Mouse (Mus musculus): Measurements from ENCODE around the gene Acap1.

Gene Acap1

DNA sequence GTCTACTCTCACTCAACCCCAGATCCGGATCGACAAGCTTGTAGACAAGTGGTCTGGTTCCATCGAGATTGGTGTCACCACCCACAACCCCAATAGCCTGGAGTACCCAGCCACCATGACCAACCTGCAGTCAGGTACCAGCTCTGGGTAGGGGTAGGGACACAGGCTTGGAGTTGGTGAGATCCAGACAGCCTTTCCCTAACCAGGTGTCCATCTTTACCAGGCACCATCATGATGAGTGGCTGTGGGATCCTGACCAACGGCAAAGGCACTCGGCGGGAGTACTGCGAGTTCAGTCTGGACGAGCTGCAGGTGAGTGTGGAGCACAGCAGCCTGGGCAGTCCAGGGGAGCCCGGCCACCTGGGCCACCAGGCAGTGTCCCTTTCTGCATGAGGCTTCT, 9.0 kb upstream of the Acap1 start:
- DNase-seq (ENCODE audit: low spot score in 2 of 2): no peak

DNA sequence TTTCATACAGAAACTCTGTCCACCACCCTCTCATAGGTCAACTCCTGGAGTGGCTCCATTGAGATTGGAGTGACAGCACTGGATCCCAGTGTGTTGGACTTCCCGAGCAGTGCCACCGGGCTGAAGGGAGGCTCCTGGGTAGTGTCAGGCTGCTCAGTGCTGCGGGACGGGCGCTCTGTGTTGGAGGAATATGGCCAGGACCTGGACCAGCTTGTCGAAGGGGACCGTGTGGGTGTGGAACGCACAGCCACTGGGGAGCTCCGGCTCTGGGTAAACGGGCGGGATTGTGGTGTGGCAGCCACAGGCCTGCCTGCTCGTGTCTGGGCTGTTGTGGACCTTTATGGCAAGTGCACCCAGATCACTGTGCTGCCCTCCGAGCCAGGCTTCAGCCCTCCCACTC, 7.6 kb upstream of the Acap1 start:
- DNase-seq (ENCODE audit: low spot score in 2 of 2): peak in 1 of 2 experiments; percentile 42

DNA sequence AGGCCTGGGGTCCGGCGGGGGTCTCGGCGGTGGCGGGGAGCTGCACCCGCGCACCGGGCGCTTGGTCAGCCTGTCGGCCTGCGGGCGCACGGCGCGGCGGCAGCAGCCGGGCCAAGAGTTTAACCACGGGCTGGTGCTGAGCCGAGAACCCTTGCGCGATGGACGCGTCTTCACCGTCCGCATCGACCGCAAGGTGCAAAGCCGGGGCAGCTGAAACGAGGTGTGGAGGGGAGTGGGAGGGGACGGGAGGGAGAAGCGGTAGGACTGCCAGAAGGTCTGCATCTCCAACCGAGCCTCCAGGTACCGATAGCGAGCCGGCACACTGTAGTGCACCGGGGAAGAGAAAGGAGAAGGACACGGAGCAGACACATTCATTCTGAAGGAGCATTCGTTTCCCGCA, 6.7 kb upstream of the Acap1 start:
- DNase-seq (ENCODE audit: low spot score in 2 of 2): peak in 1 of 2 experiments; percentile 41

DNA sequence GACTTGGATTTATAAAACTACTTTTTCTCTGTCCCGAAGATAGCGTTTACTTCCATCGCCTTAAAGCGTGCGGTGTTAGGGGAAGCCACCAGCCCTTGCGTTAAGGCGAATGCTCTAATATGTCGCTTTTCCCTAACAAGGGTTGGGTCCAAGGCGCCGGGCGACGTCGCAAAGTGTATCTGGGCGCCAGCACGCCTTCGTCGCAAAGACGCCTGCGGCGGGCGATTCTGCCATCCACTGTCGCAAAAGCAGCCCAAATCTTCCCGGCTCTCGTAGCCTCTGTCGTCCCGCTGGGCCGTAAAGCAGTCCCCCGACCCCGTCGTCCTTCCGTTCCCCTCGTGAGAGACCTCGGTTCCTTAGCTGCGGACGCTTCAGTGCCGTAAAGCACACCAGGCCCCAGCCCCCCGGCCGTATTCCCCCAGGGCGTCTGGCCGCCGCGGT, 6.1 kb upstream of the Acap1 start:
- DNase-seq (ENCODE audit: low spot score in 2 of 2): peak; percentile 98 to 99

DNA sequence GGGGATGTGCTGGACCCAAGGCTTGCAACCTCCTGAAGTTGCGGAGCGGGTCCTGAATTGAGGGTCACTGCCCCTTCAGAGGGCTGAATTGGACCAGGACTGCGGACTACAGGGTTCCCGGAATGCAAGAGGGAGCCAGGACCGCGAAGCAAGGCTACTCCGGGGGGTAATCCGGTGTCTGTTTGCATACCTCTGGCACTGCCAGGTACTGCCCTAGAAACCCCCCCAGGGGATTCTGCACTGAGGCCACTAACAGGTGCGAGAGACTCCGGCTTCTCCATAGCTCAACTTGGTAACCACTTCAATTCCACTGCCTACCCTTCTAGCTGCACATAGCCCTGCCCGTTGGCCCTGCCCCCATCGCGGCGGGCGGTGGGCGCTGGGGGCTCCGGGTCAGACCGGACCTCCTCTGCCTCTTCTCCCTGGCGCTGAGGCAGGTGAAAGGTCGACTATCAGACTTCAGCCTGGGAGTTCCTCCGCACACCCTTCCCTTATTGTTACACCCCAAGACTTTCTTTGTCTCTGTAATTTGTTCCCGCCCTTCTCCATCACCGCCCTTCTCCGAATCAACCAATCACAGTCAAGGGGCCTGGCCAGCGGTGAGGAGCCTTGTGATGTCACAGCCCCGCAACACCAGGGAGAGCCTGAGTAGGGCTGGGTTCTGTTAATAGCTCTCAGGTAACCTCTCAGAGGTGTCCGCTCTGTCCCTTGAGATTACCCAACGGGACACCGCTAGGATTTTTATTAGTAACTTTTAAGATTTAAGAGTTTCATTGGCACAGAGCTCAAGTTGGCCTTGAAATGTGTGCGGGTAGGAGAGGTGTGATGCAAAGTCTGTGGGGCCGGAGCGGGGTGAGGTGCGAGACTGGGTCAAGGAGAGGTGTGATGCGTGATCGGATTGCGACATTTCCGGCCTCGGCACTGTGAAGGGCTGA, 5.4 kb upstream of the Acap1 start, which contains the start of the genes 2810408A11Rik and Neurl4:
TSS of gene 2810408A11Rik (minus strand) at position 517 of the 935 bp plus-strand sequence.
TSS of gene Neurl4 (plus strand) at position 602 of the 935 bp plus-strand sequence.
- DNase-seq (ENCODE audit: low spot score in 2 of 2): peak; percentile 95 to 96

DNA sequence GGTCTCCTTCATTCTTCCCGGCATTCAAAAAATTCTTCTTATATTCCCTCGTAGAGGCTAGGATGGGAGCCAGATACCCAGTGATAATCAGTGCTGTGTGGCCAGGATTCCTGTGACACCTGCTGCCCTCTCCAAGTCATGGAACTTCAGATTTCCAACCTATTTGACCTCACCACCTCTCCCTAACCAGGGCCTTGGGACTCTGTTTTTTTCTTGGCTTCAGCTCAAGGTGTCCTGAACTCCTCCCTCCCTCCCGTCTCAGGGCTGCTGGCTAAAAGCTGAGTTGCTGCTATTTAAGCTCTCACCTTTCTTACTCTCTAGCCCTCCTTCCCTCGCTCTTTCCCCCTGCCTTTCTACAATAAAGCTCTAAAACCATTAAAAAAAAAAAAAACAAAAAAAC, 4.5 kb upstream of the Acap1 start:
- no peak for DNase-seq (ENCODE audit: low spot score in 2 of 2)

DNA sequence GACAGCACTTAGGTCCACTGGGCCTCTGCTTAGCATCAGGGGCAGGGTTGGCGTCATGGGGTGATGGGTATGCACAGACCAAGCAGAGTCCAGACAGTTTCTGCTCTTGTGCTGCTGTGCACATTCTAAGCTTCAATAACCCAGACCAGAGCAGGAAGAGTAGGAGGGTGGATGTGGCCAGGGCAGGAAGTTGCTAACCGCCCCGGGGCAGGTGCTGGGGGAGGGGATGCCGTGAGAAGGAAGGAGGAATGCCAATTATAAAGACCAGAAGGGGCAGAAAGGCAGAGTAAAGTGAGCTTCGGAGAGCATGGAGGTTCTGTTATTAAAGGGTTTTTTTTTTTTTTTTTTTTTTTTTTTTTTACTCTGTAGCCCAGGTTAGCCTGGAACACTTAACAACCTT, 668 bp downstream of the Acap1 start:
- DNase-seq (ENCODE audit: low spot score in 2 of 2): no peak

DNA sequence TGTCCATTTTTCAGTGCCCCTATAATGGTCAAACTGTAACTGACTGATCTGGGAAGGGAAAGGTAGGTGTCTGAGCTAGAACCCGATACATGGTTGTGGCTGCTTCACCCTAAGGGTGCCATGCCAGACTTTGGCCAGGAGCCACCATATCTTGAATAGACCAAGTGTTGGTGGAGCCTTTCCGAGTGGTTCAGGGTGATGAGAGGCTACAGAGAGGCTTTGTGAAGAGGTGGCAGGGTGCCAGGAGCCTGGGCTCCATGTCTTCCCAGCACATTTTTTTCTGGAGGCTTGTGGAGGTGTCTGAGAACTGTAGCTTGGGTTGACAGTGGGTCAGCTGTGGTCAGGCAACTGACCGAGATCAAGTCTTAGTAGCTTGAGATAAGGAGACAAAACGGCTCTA, 3.9 kb downstream of the Acap1 start:
- DNase-seq (ENCODE audit: low spot score in 2 of 2): peak; percentile 73 to 80

DNA sequence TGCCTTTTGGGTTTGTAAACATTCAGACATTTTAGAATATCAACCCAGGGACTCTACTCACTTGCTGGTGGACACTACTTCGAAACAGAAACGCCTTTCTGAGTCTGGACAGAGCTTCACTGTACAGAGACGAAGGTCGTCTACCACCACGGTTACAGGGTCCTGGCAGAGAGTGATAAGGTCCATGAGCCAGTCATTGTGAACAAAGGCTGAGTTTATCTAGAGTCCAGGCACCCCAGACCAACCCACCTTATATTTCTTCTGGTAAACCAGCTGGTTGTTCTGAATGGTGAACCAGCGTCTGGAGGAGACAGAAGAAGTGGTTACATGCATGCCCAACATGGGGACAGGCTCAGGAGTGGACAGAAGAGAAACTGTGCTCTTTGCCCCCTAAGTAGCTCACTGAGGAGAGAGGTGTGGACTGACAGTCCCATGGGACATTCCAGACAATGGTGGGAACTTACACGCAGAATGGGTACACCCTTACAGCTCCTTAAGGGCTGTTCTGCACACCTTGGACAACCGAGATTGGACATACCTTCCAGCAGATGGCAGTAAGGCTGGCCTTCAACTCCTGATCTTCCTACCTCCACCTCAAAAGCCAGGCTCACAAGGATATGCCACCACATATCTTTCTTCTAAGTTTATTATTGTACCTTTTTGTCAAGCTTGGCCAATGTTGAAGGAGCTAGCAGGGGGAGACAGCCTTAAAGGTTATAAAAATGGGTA, 8.3 kb downstream of the Acap1 start:
- DNase-seq (ENCODE audit: low spot score in 2 of 2): no peak

DNA sequence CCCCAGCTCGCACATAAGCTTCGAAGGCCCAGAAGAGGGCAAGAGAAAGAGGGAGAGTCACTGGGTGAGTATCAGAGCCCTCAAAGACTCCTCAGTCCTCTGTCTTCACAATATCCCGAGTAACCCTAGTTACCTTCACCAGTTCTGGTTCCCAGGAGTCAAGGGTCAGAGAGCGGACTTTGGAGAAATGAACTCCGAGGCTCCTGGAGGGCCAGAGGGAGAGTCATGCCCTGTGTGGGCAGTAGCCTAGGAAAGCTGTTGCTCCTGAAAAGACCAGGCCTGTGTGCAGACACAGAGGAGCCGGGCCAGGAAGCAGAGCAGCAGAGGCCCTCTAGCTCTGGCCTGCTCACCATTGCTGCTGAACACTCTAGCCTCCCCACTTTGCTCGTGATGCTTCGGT, 10.7 kb downstream of the Acap1 start:
- no peak for DNase-seq (ENCODE audit: low spot score in 2 of 2)

DNA sequence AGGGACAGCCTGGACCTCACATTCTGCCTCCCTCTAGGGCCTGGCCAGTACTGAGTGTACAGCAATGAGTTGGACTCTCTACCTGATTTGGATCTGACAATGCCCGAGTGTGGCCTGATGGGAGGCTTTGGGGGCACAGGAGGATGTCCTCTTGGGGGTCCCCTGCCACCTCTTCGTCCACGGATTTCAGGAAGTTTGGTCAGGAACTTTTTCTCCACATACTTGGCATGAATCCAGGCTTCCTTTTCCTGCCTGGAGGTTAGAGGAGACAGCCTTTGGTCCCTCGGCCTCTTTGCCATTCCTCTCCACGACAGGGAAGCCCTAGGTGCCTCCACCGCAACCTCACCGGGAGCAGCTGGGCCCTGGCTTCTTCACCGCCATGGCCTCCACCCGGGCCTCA, 11.1 kb downstream of the Acap1 start:
- no peak for DNase-seq (ENCODE audit: low spot score in 2 of 2)

DNA sequence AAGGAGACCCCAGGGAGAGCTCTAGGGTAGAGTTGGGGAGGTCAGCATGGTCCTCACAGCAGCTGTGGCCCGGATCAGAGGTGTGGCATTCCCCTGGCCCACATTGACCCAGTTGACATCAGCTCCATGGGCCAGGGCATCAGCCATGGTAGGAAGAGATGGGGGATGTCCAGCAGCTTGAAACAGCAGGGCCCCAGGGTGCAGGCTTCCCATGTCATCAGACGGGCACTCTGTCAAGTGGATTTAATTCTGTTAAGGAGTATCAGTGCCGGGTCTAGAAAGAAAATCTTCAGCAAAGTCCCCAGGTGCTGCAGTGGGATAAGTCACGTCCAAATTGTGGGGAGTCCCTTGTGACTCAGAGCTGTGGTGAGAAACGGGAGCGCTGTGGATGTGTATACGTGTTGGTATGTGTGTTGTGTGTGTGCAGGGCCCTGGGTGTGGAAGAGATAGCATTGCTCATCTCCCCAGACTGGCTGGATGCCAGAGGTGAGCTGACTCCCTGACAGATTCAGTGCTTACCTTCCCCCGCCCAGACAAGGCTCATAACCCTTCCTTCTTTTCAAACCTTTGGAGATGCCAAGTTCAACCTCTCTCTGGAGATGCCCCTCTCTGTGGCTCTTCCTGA, 11.7 kb downstream of the Acap1 start:
- no peak for DNase-seq (ENCODE audit: low spot score in 2 of 2)

DNA sequence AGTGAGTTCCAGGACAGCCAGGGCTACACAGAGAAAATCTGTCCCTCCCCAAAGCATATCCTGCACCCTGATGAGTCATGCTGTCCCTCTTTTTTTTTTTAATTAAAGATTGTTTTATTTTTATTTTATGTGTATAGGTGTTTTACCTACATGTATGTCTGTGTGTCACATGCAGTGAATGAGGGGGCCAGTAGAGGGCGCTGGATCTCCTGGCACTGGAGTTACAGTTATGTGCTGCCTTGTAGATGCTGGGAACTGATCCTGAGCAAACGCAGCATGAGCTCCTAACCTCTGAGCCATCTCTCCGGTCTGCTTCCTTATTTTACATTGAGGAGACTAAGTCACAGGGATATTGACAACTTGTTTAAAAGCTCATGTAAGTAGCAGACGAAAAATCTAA, 12.3 kb downstream of the Acap1 start:
- DNase-seq (ENCODE audit: low spot score in 2 of 2): no peak

DNA sequence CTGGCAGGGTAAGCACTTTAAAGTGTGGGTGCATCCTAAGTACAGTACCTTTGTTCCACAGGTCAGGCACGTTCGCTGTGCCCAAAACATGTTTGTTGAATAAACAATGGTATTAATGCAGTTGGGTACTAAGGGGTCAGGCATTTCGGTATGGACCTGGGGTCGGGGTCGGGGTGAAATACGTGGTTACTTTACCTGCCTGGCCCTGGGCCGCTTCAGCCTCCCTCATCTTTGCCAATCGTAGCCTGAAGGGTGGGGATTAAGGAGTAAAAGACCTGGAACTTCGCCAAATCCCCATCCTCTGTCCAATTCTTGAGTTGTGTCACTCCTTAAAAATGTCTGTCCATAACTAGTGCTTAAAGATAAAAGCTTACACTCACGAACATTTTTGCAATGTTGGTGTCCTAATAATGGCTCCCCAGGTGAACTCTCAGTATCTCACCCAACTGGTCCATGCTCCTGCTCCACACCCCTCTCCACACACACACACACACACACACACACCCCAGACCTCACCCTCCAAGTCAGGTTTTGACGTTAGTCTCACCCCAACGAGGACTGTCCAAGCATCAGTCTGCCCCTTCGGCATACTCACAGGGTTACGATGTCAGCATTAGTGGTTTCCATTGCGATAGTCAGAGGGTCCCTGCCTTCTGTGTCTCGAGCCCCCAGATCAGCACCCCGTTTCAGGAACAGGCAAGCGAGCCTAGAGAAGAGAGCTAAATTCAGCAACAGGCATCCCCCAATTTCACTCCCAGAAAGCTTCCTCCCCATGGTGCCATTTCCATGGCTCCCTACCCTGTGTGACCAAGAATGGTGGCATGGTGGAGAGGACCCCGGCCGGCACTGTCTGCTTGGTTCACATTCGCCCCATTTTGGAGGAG, 13.3 kb downstream of the Acap1 start:
- no peak for DNase-seq (ENCODE audit: low spot score in 2 of 2)

DNA sequence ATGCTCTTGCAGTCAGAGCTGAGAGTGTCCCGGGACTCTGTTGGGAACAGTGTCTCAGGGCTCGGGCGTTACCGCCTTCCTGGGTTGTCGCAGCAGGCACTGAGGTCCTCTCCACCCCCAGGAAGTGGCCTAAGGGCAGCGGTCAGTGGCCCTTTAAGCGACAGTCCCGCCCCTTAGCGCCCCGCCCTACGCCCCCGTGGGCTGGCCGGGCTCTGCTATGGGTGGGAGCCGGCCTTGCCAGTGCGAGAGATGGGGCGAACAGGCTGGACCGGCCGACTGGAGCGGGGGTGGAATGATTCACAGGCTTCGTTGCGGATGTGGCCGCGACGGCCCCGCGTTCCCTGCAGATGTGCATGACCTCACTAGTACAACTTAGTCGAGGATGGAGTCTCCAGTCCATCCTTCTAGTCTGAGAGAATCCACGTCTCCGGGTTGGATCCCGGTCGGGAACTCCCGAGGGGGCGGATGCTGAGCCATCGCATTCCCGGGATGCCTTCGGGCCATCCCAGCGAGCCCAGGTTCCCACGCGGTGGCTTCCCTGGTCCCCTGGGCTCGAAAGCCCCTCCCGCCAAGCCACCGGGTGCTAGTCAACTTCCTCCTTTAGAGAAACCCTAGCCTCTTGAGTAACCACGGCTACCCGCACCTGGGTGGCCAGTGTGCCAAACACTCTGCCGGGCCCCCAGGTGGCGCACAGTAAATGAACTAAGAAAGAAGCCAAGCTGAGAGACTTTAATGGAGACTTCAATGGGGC, 14.3 kb downstream of the Acap1 start, which contains the start of gene Kctd11:
TSS of gene Kctd11 (minus strand) at position 554 of the 751 bp plus-strand sequence.
- DNase-seq (ENCODE audit: low spot score in 2 of 2): peak; percentile 76 to 77

DNA sequence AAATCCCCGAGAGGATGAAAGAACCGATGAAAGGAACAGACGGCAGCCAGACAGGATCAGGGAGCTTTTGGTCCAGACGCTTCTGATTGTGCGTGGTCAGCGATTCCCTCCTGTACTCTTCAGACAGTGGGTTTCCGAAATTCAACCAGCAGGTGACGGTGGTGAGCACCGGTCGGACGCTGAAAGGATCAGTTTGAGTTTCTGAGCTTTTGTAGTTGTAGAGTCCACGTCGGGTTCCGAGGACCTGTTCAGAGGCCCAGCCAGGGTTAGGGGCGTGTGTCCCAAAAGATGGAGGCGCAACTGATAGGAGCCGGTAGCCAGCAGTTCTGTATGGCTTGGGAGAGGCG, 14.9 kb downstream of the Acap1 start:
- peak; percentile 61 to 69 for DNase-seq (ENCODE audit: low spot score in 2 of 2)

DNA sequence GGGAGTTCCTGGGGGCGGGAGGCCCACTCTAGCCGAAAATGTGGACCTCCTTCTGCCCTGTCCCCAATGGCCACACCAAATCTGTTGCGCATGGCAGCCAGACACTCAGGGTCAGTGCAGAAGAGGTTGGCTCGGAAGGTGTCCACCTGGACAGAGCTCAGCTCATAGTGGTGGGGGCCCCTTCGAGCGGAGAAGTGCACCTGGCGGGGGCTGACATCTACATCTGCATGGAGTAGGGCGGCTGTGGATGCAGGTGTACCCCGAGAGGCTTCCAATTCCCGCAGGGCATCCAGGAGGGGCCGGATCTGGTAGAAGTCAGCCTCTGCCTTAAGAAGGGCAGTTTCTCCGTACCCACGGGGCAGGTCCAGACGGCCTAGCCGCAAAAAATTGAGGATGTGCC, 15.6 kb downstream of the Acap1 start:
- no peak for DNase-seq (ENCODE audit: low spot score in 2 of 2)

DNA sequence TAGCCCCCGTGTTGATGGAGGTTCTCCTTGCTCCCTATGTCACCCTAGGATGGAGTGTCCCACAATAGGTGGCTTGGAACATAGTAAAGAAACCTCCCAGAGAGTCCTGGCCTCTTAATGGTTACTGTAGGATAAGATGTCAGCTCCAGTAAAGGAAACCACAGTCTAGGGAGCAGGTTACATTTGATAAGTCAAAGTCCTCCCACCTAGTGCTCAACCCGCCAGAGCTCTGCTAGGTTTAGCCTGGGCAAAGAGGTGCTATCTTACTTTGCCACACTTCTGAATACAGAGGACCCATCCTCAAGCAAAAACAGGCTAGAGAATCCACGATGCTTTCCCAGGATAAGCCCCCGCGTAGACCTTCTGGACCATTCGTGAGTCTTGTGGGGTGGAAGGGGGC, 16.4 kb downstream of the Acap1 start:
- DNase-seq (ENCODE audit: low spot score in 2 of 2): no peak

DNA sequence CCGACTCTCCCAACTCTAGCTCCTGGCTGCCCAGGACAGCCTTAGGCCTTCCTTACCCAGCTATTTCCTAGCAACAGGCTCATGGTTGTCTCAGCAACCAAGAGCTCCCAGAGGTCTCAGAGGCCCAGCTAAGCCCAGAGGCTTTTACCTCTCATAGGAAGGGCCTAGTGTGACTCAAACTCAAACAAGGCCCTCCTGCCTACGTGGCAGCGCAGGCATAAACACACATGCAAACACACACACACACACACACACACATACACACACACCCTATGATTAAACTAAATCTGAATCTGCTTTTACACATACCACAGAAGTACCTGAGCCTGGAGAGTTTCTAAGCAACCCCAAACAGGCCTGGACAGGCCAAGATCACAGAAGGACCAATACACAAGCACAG, 16.9 kb downstream of the Acap1 start:
- DNase-seq (ENCODE audit: low spot score in 2 of 2): no peak

DNA sequence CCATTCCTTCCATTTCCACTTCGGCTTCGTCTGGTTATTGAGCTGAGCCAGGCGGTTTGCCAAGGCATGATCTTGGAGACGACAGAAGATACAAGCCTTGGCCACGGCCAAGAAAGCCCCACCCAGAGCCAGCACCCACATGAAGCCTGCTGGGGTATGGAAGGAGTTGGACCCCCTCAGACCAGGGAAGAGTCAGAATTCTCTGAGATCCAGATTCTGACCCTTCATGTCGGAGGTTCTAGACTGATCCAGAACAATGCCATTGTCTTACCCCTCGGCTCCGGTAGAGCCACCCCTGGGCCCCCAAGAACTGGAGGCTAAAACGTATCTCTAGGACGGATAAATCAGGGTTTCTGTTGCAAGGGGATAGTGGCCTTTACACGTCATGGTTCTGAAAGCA, 17.5 kb downstream of the Acap1 start, which contains the start of gene Tmem95:
TSS of gene Tmem95 (minus strand) at position 141 of the 400 bp plus-strand sequence.
- no peak for DNase-seq (ENCODE audit: low spot score in 2 of 2)
